Mouse (Mus musculus) intestine, postnatal 0 days (tissue): ENCODE measurements around the gene Slc39a11. TPM values are rescaled to one million over a fixed set of nuclear protein-coding genes. Genes with fewer than 3 reads are reported as not detected.
A peak's percentile ranks its signal among the peaks of the same experiment; 100 is the strongest.

ENCODE experiments used
- ATAC-seq: fragments of 200-750 bp; cut with Nextera tagmentation; 2 replicates; pipeline ENCODE4 v1.8.0; 2017; ENCODE audit warnings: mild to moderate bottlenecking, moderate TSS enrichment, moderate library complexity
- H3K27ac ChIP-seq: fragments of 300-500 bp; sonication (generic); 2 replicates; pipeline ENCODE4 v1.5.1; 2014; ENCODE audit warnings: mild to moderate bottlenecking, low read depth, low read length, moderate library complexity
- H3K27me3 ChIP-seq: fragments of 300-500 bp; sonication (generic); replicated peaks from 2 replicates; pipeline ENCODE4 v1.6.1; 2014; ENCODE audit warnings: low read length, mixed read lengths; ENCODE audit not compliant: control insufficient read depth, insufficient read depth
- H3K36me3 ChIP-seq: fragments of 300-500 bp; sonication (generic); 2 replicates; pipeline ENCODE4 v1.6.1; 2014; ENCODE audit warnings: mild to moderate bottlenecking, moderate library complexity; ENCODE audit not compliant: control insufficient read depth, insufficient read depth
- H3K4me1 ChIP-seq: fragments of 300-500 bp; sonication (generic); replicated peaks from 2 replicates; pipeline ENCODE4 v1.6.1; 2014; ENCODE audit warnings: antibody characterized with exemption, low read length, mixed read lengths; ENCODE audit not compliant: control insufficient read depth, insufficient read depth
- H3K4me2 ChIP-seq: fragments of 300-500 bp; sonication (generic); replicated peaks from 2 replicates; pipeline ENCODE4 v1.6.1; 2014; ENCODE audit warnings: low read depth, mild to moderate bottlenecking, moderate library complexity
- H3K4me3 ChIP-seq: fragments of 300-500 bp; sonication (generic); 2 replicates; pipeline ENCODE4 v1.5.1; 2014; ENCODE audit warnings: low read depth, low read length
- H3K9ac ChIP-seq: fragments of 300-500 bp; sonication (generic); 2 replicates; pipeline ENCODE4 v1.6.1; 2014; ENCODE audit warnings: mild to moderate bottlenecking, low read depth, low read length
- H3K9me3 ChIP-seq: fragments of 300-500 bp; sonication (generic); 2 replicates; pipeline ENCODE4 v1.6.1; 2016; ENCODE audit warnings: mixed run types; ENCODE audit not compliant: control insufficient read depth
- CTCF ChIP-seq: sonication (generic); IDR thresholded peaks from 2 replicates; pipeline ENCODE4 v1.5.1; 2016; ENCODE audit warnings: low read depth, mild to moderate bottlenecking, control low read depth, antibody characterized with exemption, moderate library complexity
- WGBS: fragments of 180-500 bp; shearing (Covaris S2); extraction: QIAGEN DNeasy Blood & Tissue Kit; methylation state at CpG from one replicate; pipeline ENCODE4 v1.1.7; 2014; 5-methylcytosine and 5-hydroxymethylcytosine counted together
- polyA plus RNA-seq: library from polyadenylated mRNA; unstranded; fragments of >200 nt; fragmentation: Nextera tagmentation; extraction: Ambion mirVana; gene quantifications from 2 replicates; pipeline ENCODE4 v1.2.1, GENCODE M21; 2015

The Slc39a11 gene
- polyA plus RNA-seq, 1 experiment from 2014 or later = 50.7 TPM

DNA sequence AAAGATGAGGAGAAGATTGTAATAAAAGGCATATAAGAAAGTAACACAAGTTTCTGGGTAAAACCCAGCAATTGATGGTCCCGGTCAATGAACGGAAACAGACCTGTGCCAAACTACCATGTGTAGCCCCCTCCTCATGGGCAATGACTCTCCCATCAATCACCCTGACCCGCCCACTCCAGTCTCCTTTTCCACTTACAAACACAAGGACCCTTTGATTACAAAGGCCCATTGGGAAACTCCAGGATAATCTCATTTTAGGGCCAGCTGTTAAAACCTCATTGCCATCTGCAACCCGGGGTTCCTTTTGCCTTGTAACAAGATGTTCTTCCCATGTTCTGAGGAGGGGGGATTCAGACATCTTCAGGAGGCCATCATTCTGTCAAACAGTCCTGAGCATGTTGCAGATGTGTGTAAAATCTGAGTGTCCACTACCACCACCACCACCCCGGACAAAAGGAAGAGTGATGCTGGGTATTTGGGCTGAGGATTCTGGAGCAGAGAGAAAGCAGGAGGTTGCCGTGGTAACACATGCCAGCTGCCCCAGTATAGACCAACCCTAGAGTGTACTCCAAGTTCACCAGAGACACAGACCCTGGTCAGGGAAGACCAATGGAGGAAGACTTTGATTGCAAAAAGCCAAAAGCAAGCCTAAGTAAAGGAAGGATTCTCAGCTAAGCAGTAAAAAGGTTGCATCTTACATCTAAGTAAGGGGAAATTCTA lies 419.3 kb downstream of the Slc39a11 start:
- WGBS = 70% methylated on average over 6 of the region's 6 CpGs
- no peak for ATAC-seq
- Histone ChIP-seq H3K36me3 (no peaks in the 10 kb centered on the region), H3K27me3 (no peaks in the 10 kb centered on the region), H3K9me3 (no peaks in the 10 kb centered on the region), H3K4me1 (no peaks in the 10 kb centered on the region), H3K4me3 (no peak overlapping the region), H3K9ac (no peak overlapping the region), H3K27ac (no peak overlapping the region), H3K4me2 (no peak overlapping the region)
- TF ChIP-seq CTCF = no peak

GRCm38 (mm10) chr11:113225748-113226147 lies 424.1 kb downstream of the Slc39a11 start:
- no peak for TF ChIP-seq CTCF
- no peaks in the 10 kb centered on the region for H3K4me1 ChIP-seq
- H3K36me3 ChIP-seq = no peaks in the 10 kb centered on the region
- peak; percentile 34; the same call in 1 of the 2 replicates for ATAC-seq
- no peak overlapping the region for H3K27ac ChIP-seq
- H3K4me3 ChIP-seq = no peak overlapping the region
- no peaks in the 10 kb centered on the region for H3K27me3 ChIP-seq
- no peaks in the 10 kb centered on the region for H3K9me3 ChIP-seq
- H3K9ac ChIP-seq = no peak overlapping the region
- H3K4me2 ChIP-seq = no peak overlapping the region
- WGBS = 42% methylated on average over 3 of the region's 3 CpGs

DNA sequence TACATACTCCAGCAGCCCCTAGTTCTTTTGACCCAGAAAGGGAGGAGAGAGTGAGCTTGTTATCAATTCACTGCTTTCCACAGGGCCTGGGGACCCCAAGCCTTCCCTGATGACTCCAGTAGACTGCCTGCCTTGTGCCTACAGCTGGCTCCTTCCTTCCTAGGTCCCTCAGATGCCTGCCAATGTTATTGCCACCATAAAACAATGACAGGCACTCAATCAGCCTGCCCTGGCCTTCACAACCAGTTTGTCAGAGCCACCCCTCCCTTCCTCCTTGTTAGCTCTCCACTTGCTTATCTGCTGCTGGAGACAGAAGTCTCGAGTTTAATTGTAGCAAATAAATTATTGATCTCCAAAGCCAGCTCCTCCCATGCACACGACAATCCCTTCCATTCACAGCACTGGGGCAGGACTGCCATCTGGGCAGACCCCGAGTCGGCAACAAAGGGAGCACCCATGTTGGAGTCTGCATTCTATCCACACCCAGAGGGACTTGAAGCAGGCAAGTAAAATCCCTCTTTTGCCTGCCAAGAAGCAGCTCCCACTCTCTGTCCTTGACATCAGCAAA lies 426.0 kb downstream of the Slc39a11 start:
- Histone ChIP-seq H3K27ac (peak overlapping the region; percentile 37; the same call in 1 of the 2 replicates), H3K27me3 (no peaks in the 10 kb centered on the region), H3K4me1 (no peaks in the 10 kb centered on the region), H3K9me3 (no peaks in the 10 kb centered on the region), H3K4me3 (no peak overlapping the region), H3K4me2 (peak overlapping the region; percentile 41), H3K9ac (no peak overlapping the region), H3K36me3 (no peaks in the 10 kb centered on the region)
- ATAC-seq = peak; percentile 78
- TF ChIP-seq CTCF = no peak
- 21% methylated on average over 4 of the region's 4 CpGs for WGBS

DNA sequence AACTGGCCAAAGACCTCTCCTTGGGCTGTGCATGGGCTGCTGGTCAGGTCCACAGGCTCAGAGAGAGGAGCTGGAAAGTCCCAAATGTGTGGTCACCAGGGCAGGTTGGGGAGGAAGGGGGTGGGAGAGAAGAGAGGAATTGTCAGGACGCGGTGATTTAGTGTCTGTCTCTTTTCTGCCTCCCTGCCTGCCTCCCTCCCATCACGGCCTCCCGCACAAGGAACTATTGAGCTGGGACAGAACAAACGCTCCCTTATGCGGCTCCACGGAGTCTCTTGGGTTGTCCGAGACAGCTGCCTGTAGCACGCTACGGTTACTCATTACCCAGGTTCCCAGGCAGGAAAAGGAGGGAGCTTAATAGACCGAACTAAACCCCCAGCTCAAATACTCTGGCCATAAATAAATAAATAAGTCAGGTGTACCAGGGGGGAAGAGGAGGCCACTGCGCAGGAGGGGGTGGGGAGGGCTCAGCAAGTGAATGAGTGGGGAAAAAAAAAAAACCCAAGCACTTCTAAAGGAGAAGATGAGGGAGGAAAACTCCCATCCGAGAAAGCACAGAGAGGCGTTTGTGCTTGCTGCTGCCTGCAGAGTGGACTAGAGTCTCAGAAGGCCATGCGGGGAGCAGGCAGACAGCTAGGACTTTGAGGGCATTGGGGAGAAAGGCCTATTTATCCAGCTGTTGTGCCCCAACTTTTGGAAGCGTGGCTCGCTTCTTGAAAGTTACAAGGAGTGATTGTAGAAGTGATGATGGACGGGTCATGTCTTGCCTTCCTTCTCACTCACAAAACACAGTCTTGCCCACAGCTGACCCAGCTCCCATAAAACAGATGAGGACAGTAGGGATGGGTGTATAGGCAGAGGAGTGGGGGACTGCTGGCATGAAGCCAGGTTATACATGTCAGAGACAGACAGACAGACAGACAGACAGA lies 428.3 kb downstream of the Slc39a11 start:
- Histone ChIP-seq H3K36me3 (no peaks in the 10 kb centered on the region), H3K4me2 (peak overlapping the region; percentile 40; the same call in 1 of the 2 replicates), H3K27ac (peak overlapping the region; percentile 57), H3K9me3 (no peaks in the 10 kb centered on the region), H3K27me3 (no peaks in the 10 kb centered on the region), H3K4me3 (no peak overlapping the region), H3K4me1 (no peaks in the 10 kb centered on the region), H3K9ac (no peak overlapping the region)
- no peak for TF ChIP-seq CTCF
- WGBS = 22% methylated on average over 18 of the region's 18 CpGs
- peak; percentile 67 for ATAC-seq

DNA sequence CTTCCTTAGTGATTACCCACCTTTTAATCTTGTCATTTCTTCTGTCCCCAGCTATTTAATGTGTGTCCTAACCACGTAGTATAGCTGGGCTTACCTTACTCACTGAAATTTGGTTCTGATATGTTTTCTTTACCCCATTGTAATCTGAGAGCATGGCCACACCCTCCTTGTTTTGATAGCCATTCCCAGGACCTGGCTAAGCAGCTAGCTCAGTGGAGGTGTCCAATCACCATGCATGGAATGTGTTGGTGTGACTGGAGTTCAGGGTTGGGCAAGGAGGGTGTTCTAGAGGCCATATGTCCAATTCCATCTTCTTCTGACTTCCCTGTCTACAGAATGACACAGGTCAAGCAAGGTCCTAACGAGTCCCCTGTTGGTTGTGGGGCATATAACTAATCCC lies 429.2 kb downstream of the Slc39a11 start:
- TF ChIP-seq CTCF = no peak
- WGBS = 41% methylated on average over 2 of the region's 2 CpGs
- Histone ChIP-seq H3K36me3 (no peaks in the 10 kb centered on the region), H3K4me1 (no peaks in the 10 kb centered on the region), H3K27me3 (no peaks in the 10 kb centered on the region), H3K9ac (no peak overlapping the region), H3K9me3 (no peaks in the 10 kb centered on the region), H3K4me3 (no peak overlapping the region), H3K4me2 (no peak overlapping the region), H3K27ac (no peak overlapping the region)
- 0 out of 2 replicates have a peak, but pooled peaks have one; percentile 17 for ATAC-seq

DNA sequence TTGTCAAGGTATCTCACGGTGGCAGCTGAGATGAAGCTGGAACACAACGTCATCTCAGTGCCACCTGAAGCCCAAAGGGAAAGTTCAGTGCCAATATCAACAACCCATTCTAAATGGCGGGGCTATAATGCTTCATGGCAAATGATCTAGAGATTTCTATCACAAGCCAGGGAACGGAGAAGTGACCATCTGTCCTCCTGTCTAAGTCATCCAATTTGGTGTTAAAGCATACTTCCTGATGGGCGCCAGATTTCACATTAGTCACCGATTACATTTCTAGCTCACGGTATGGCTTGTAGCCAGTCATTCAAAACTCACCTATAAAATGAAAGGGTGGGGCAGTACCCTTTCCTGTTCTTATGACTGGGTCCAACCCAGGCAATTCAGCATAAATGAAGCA lies 435.1 kb downstream of the Slc39a11 start:
- Histone ChIP-seq H3K27ac (no peak overlapping the region), H3K4me1 (no peaks in the 10 kb centered on the region), H3K9me3 (no peaks in the 10 kb centered on the region), H3K36me3 (no peaks in the 10 kb centered on the region), H3K4me2 (no peak overlapping the region), H3K9ac (no peak overlapping the region), H3K27me3 (no peaks in the 10 kb centered on the region), H3K4me3 (no peak overlapping the region)
- no peak for TF ChIP-seq CTCF
- no peak for ATAC-seq
- WGBS = 57% methylated on average over 7 of the region's 7 CpGs
